Mouse (Mus musculus): ENCODE measurements around the gene Tdrd3. TPM values are rescaled to one million over a fixed set of nuclear protein-coding genes. Genes with fewer than 3 reads are reported as not detected.

The Tdrd3 gene
- total and polyA plus RNA-seq, 2 experiments from 2014 or later = 13.4 to 13.8 TPM

DNA sequence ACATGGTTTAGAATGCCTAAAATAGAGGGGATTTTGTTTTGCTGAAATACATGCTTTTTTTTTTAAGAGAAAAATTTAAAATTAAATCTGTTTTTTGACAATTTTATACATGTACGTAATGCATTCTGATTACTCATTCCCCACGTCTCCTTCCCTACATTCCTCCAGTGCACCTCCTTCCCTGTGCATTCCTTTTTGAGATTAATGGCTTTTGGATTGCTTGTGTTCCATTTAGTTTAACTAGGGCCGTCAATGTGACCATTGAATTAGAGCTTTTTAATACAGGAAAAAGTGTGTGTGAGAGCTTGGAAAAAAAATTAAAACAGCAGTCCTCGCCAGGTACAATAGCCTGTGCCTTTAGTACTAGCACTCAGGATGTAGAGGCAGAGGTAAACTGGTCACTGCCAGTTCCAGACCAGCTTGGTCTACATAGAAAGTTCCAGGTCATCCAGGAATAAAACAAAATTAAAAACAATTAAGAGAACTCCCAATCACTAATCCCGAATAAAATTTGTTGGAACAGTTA lies 17.0 kb downstream of the Tdrd3 start:
- H3K9me3 ChIP-seq (replicated peaks; ENCODE audit: control insufficient read depth, low read length) = no peaks in the 10 kb centered on the region
- H3K36me3 ChIP-seq (replicated peaks; ENCODE audit: control insufficient read depth, insufficient read depth, low read length) = no peaks in the 10 kb centered on the region
- no peak overlapping the region for H3K4me3 ChIP-seq (ENCODE audit: low read depth, low read length)
- H3K4me1 ChIP-seq (ENCODE audit: control insufficient read depth, insufficient read depth) = no peaks in the 10 kb centered on the region
- TF ChIP-seq CTCF (IDR thresholded peaks at IDR 0.05; ENCODE audit: low read depth) (no peak), EP300 (IDR thresholded peaks at IDR 0.05; ENCODE audit: low read depth) (no peak)
- H3K9ac ChIP-seq (replicated peaks; ENCODE audit: low read depth, low read length) = no peak overlapping the region
- whole genome bisulfite sequencing = 83% methylated on average over 5 of the region's 5 CpGs
- no peaks in the 10 kb centered on the region for H3K27me3 ChIP-seq (ENCODE audit: control insufficient read depth, insufficient read depth, low read length)
- ATAC-seq (ENCODE audit: insufficient read depth, low read depth) (no peak), DNase-seq (ENCODE audit: low spot score) (no peak)
- H3K27ac ChIP-seq (ENCODE audit: low read depth) = no peak overlapping the region
- no peak overlapping the region for H3K4me2 ChIP-seq (ENCODE audit: low read depth, low read length)

- no peaks in the 10 kb centered on the region for H3K27me3 ChIP-seq (ENCODE audit: control insufficient read depth, insufficient read depth, low read length)
- H3K9ac ChIP-seq (replicated peaks; ENCODE audit: low read depth, low read length) = no peak overlapping the region
- whole genome bisulfite sequencing = 83% methylated on average over 4 of the region's 4 CpGs
These were observed 18.9 kb downstream of the Tdrd3 start for GRCm38 (mm10) chr14:87435382-87435781.

GRCm38 (mm10) chr14:87439721-87440120 lies 23.3 kb downstream of the Tdrd3 start:
- DNase-seq (ENCODE audit: low spot score) = no peak
- WGBS = 21% methylated on average over 2 of the region's 2 CpGs
- H3K36me3 ChIP-seq (replicated peaks; ENCODE audit: control insufficient read depth, insufficient read depth, low read length) = no peaks in the 10 kb centered on the region
- no peak overlapping the region for H3K4me2 ChIP-seq (ENCODE audit: low read depth, low read length)
- TF ChIP-seq EP300 (IDR thresholded peaks at IDR 0.05; ENCODE audit: low read depth) = no peak
- no peak for TF ChIP-seq CTCF (IDR thresholded peaks at IDR 0.05; ENCODE audit: low read depth)
- H3K27me3 ChIP-seq (ENCODE audit: control insufficient read depth, insufficient read depth, low read length) = no peaks in the 10 kb centered on the region
- H3K9ac ChIP-seq (replicated peaks; ENCODE audit: low read depth, low read length) = no peak overlapping the region
- no peak overlapping the region for H3K27ac ChIP-seq (ENCODE audit: low read depth)
- ATAC-seq (ENCODE audit: insufficient read depth, low read depth) = no peak
- peaks cover 8% of the 10 kb centered on the region; the same call in 1 of the 2 replicates for H3K4me1 ChIP-seq (ENCODE audit: control insufficient read depth, insufficient read depth)
- no peak overlapping the region for H3K4me3 ChIP-seq (ENCODE audit: low read depth, low read length)
- no peaks in the 10 kb centered on the region for H3K9me3 ChIP-seq (replicated peaks; ENCODE audit: control insufficient read depth, low read length)

More at GRCm38 (mm10) chr14:87435382-87435781, 18.9 kb downstream of the Tdrd3 start:
- H3K4me1 ChIP-seq (ENCODE audit: control insufficient read depth, insufficient read depth) = peaks cover 8% of the 10 kb centered on the region; the same call in 1 of the 2 replicates
- no peak overlapping the region for H3K4me2 ChIP-seq (ENCODE audit: low read depth, low read length)
- H3K9me3 ChIP-seq (replicated peaks; ENCODE audit: control insufficient read depth, low read length) = no peaks in the 10 kb centered on the region
- no peak for TF ChIP-seq CTCF (IDR thresholded peaks at IDR 0.05; ENCODE audit: low read depth)
- no peak for TF ChIP-seq EP300 (IDR thresholded peaks at IDR 0.05; ENCODE audit: low read depth)
- no peak overlapping the region for H3K4me3 ChIP-seq (ENCODE audit: low read depth, low read length)
- DNase-seq (ENCODE audit: low spot score) = no peak
- ATAC-seq (ENCODE audit: insufficient read depth, low read depth) = no peak
- no peaks in the 10 kb centered on the region for H3K36me3 ChIP-seq (replicated peaks; ENCODE audit: control insufficient read depth, insufficient read depth, low read length)
- H3K27ac ChIP-seq (ENCODE audit: low read depth) = no peak overlapping the region

GRCm38 (mm10) chr14:87446331-87446913 lies 30.0 kb downstream of the Tdrd3 start:
- 66% methylated on average over 8 of the region's 8 CpGs for WGBS
- ATAC-seq (ENCODE audit: insufficient read depth, low read depth) = no peak
- no peaks in the 10 kb centered on the region for H3K4me1 ChIP-seq (ENCODE audit: control insufficient read depth, insufficient read depth)

DNA sequence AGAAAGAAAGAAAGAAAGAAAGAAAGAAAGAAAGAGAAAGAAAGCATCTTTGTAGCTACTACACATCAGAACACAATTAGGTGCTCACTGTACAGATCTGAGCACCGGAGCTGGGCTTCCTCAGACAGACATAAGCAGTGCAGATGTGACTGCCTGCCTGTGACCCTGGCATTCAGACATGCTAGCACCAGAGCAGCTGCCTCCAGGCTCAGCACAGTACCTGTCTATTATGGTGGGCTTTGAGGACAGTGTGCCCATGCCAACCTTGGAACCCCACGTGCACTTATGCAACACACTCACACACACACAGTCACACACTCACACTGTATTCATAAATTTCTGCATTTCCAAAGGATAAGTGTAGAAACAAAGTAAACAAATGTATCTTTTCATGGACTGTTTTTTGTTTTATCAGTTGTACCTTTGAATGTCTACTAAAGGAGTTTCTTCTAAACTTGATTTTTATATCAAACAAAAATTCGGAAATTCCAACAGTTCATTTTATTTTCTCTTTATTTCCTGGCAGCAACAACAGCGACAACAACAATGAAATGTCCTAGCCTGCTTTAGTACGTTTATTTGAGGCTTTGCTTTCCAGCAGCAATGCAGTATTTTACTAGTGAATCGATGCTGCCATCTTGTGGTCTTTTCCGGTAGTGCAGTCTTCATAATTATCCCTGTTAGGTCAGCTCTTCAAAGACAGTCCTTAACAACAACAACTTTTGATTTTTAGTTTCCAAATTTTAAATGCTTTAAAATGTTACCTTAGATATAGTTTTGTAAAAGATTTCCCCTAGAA lies 35.4 kb downstream of the Tdrd3 start:
- H3K4me3 ChIP-seq (ENCODE audit: low read depth, low read length) = no peak overlapping the region
- TF ChIP-seq CTCF (IDR thresholded peaks at IDR 0.05; ENCODE audit: low read depth) (peak; percentile 96), EP300 (IDR thresholded peaks at IDR 0.05; ENCODE audit: low read depth) (no peak)
- H3K27me3 ChIP-seq (ENCODE audit: control insufficient read depth, insufficient read depth, low read length) = no peaks in the 10 kb centered on the region
- H3K36me3 ChIP-seq (replicated peaks; ENCODE audit: control insufficient read depth, insufficient read depth, low read length) = 0 out of 2 replicates have a peak, but pooled peaks cover 3% of the 10 kb centered on the region
- WGBS = 8% methylated on average over 7 of the region's 7 CpGs
- H3K9ac ChIP-seq (replicated peaks; ENCODE audit: low read depth, low read length) = no peak overlapping the region
- H3K4me2 ChIP-seq (ENCODE audit: low read depth, low read length) = no peak overlapping the region
- no peaks in the 10 kb centered on the region; the same call in 1 of the 2 replicates for H3K9me3 ChIP-seq (replicated peaks; ENCODE audit: control insufficient read depth, low read length)
- ATAC-seq (ENCODE audit: insufficient read depth, low read depth) (peak; percentile 60; the same call in 1 of the 2 replicates), DNase-seq (ENCODE audit: low spot score) (peak; percentile 55)
- peaks cover 4% of the 10 kb centered on the region; the same call in 1 of the 2 replicates for H3K4me1 ChIP-seq (ENCODE audit: control insufficient read depth, insufficient read depth)
- no peak overlapping the region for H3K27ac ChIP-seq (ENCODE audit: low read depth)

More at GRCm38 (mm10) chr14:87446331-87446913, 30.0 kb downstream of the Tdrd3 start:
- H3K4me2 ChIP-seq (ENCODE audit: low read depth, low read length) = no peak overlapping the region
- no peak for TF ChIP-seq EP300 (IDR thresholded peaks at IDR 0.05; ENCODE audit: low read depth)
- no peak for TF ChIP-seq CTCF (IDR thresholded peaks at IDR 0.05; ENCODE audit: low read depth)
- no peaks in the 10 kb centered on the region for H3K36me3 ChIP-seq (replicated peaks; ENCODE audit: control insufficient read depth, insufficient read depth, low read length)
- no peaks in the 10 kb centered on the region for H3K27me3 ChIP-seq (ENCODE audit: control insufficient read depth, insufficient read depth, low read length)
- no peak overlapping the region for H3K4me3 ChIP-seq (ENCODE audit: low read depth, low read length)
- no peak overlapping the region for H3K9ac ChIP-seq (replicated peaks; ENCODE audit: low read depth, low read length)
- no peaks in the 10 kb centered on the region for H3K9me3 ChIP-seq (replicated peaks; ENCODE audit: control insufficient read depth, low read length)
- DNase-seq (ENCODE audit: low spot score) = no peak
- H3K27ac ChIP-seq (ENCODE audit: low read depth) = no peak overlapping the region
